In the genomic region with DNA sequence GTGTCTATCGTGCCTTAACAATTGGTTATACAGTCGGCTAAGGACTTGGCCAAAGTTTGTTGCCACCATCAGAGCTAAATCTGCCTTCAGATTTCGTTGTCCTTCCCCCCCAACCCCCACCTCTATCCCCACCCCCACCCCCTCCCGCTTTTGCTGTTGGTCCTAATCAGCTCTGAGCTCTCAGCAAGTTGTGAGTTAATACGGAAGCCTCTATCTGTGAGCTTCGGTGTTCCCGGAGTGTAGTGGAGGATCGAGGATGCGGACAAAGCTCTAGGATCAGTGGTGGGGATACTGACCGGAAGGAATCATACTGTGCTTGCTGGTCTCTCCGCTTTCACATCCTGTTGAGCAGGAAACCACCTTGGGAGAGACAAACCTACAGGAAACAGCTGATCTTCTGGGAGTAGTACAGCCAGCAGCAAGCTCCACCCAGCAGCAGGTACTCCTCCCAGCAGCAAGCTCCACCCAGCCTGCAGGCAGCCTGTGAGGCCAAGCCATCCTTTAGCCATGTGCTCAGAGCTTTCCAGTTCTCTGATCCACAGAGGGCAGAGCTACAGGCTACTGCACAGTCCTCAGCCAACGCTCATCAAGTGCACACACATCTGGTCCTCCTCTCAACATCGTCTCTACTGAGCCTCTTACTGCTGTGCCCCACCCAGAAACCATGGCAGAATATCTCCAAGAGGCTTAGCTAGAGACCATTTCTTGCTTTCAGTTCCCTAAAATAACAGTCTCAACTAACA, we compare ENCODE assay signal across 9 mouse cellular contexts. TPM values are rescaled to one million over a fixed set of nuclear protein-coding genes. Genes with fewer than 3 reads are reported as not detected.
A peak's percentile ranks its signal among the peaks of the same experiment; 100 is the strongest.
DNase-seq lines count a peak whose midpoint lies in the region; ATAC-seq and TF ChIP-seq lines count a peak whose summit lies in the region.
"Had no signal": no experiment of that assay in that cellular context is flagged by ENCODE, and none has a peak within 500 bp of the region (broad histone marks: within the 10 kb centered on the region; RNA-seq: fewer than 3 reads in every experiment).

No protein-coding gene starts in this region.

- H3K4me2 ChIP-seq in hindbrain, embryonic 14.5 days (replicated peaks), result no peak overlapping the region
- no peak overlapping the region for H3K4me2 ChIP-seq in hindbrain, embryonic 13.5 days
- H3K4me2 ChIP-seq in embryonic facial prominence, embryonic 15.5 days (replicated peaks), result 0 out of 2 replicates have a peak overlapping the region, but pooled peaks have one; percentile 11
- H3K4me2 ChIP-seq in lung, postnatal 0 days (replicated peaks; ENCODE audit: low read depth, low read length), result peak overlapping the region; percentile 34
- H3K4me2 ChIP-seq: neural tube, embryonic 12.5 days had no signal

- no peak for TF ChIP-seq EP300 in lung, postnatal 0 days (IDR thresholded peaks at IDR 0.05)

- H3K9ac ChIP-seq in hindbrain, embryonic 14.5 days, result no peak overlapping the region
- no peak overlapping the region for H3K9ac ChIP-seq in hindbrain, embryonic 13.5 days
- no peak overlapping the region for H3K9ac ChIP-seq in embryonic facial prominence, embryonic 15.5 days
- H3K9ac ChIP-seq in lung, postnatal 0 days (replicated peaks; ENCODE audit: low read depth), result no peak overlapping the region
- H3K9ac ChIP-seq: neural tube, embryonic 12.5 days had no signal

- DNase-seq in hindbrain, embryonic 14.5 days (ENCODE audit: low spot score), result no peak
- DNase-seq in induced T-regulatory cell, adult 2 months (ENCODE audit: low read depth), result peak; percentile 75
- DNase-seq in lung, postnatal 0 days (ENCODE audit: low spot score), result peak; percentile 62
- DNase-seq in thymus, adult 18-20 months, result peak; percentile 52 to 67
- no peak for DNase-seq in frontal cortex, adult 2 months (ENCODE audit: extremely low spot score in 1 of 2, low spot score in 1 of 2)
- DNase-seq in layer of hippocampus, postnatal 10 days (ENCODE audit: low spot score in 2 of 2), result no peak

- WGBS in hindbrain, embryonic 14.5 days, result 79% methylated on average over 13 of the region's 13 CpGs
- WGBS in hindbrain, embryonic 13.5 days, result 73% methylated on average over 13 of the region's 13 CpGs
- WGBS in embryonic facial prominence, embryonic 15.5 days, result 60% methylated on average over 13 of the region's 13 CpGs
- WGBS in lung, postnatal 0 days, result 44% methylated on average over 13 of the region's 13 CpGs

- no peaks in the 10 kb centered on the region for H3K27me3 ChIP-seq in hindbrain, embryonic 14.5 days (ENCODE audit: control insufficient read depth, insufficient read depth, low read length)
- no peaks in the 10 kb centered on the region for H3K27me3 ChIP-seq in hindbrain, embryonic 13.5 days
- no peaks in the 10 kb centered on the region for H3K27me3 ChIP-seq in embryonic facial prominence, embryonic 15.5 days
- H3K27me3 ChIP-seq in lung, postnatal 0 days (replicated peaks; ENCODE audit: insufficient read depth, low read length), result no peaks in the 10 kb centered on the region
- H3K27me3 ChIP-seq: neural tube, embryonic 12.5 days had no signal

- no peak for TF ChIP-seq CTCF in lung, postnatal 0 days (IDR thresholded peaks at IDR 0.05)

- no peak overlapping the region for H3K4me3 ChIP-seq in hindbrain, embryonic 14.5 days (replicated peaks; ENCODE audit: low read length)
- no peak overlapping the region for H3K4me3 ChIP-seq in hindbrain, embryonic 13.5 days
- H3K4me3 ChIP-seq in embryonic facial prominence, embryonic 15.5 days (replicated peaks), result no peak overlapping the region
- H3K4me3 ChIP-seq in lung, postnatal 0 days (ENCODE audit: low read depth, low read length), result peak overlapping the region; percentile 6; the same call in 1 of the 2 replicates
- H3K4me3 ChIP-seq: neural tube, embryonic 12.5 days had no signal

- H3K9me3 ChIP-seq in hindbrain, embryonic 14.5 days (ENCODE audit: control insufficient read depth, low read length), result no peaks in the 10 kb centered on the region
- no peaks in the 10 kb centered on the region for H3K9me3 ChIP-seq in hindbrain, embryonic 13.5 days
- H3K9me3 ChIP-seq in embryonic facial prominence, embryonic 15.5 days (replicated peaks), result no peaks in the 10 kb centered on the region
- no peaks in the 10 kb centered on the region for H3K9me3 ChIP-seq in lung, postnatal 0 days (ENCODE audit: low read length)
- H3K9me3 ChIP-seq: neural tube, embryonic 12.5 days had no signal

- no peak overlapping the region for H3K27ac ChIP-seq in hindbrain, embryonic 14.5 days
- H3K27ac ChIP-seq in hindbrain, embryonic 13.5 days, result no peak overlapping the region
- no peak overlapping the region for H3K27ac ChIP-seq in embryonic facial prominence, embryonic 15.5 days (replicated peaks)
- no peak overlapping the region for H3K27ac ChIP-seq in lung, postnatal 0 days (ENCODE audit: low read length)
- H3K27ac ChIP-seq: neural tube, embryonic 12.5 days had no signal

- peak; percentile 31; the same call in 1 of the 2 replicates for ATAC-seq in hindbrain, embryonic 14.5 days (ENCODE audit: low FRiP score)
- no peak for ATAC-seq in hindbrain, embryonic 13.5 days (ENCODE audit: low FRiP score)
- ATAC-seq in embryonic facial prominence, embryonic 15.5 days (ENCODE audit: insufficient number of reproducible peaks, low FRiP score, low TSS enrichment, low read depth), result peak; percentile 69
- ATAC-seq in lung, postnatal 0 days, result peak; percentile 85

- H3K36me3 ChIP-seq in hindbrain, embryonic 14.5 days (replicated peaks; ENCODE audit: control insufficient read depth, insufficient read depth), result no peaks in the 10 kb centered on the region
- H3K36me3 ChIP-seq in hindbrain, embryonic 13.5 days, result no peaks in the 10 kb centered on the region
- H3K36me3 ChIP-seq in embryonic facial prominence, embryonic 15.5 days, result no peaks in the 10 kb centered on the region
- H3K36me3 ChIP-seq in lung, postnatal 0 days (ENCODE audit: insufficient read depth, low read length), result no peaks in the 10 kb centered on the region
- H3K36me3 ChIP-seq: neural tube, embryonic 12.5 days had no signal

- no peaks in the 10 kb centered on the region for H3K4me1 ChIP-seq in hindbrain, embryonic 14.5 days (replicated peaks; ENCODE audit: control insufficient read depth, insufficient read depth, low read length)
- no peaks in the 10 kb centered on the region for H3K4me1 ChIP-seq in hindbrain, embryonic 13.5 days (replicated peaks)
- H3K4me1 ChIP-seq in embryonic facial prominence, embryonic 15.5 days, result no peaks in the 10 kb centered on the region
- H3K4me1 ChIP-seq in lung, postnatal 0 days (ENCODE audit: insufficient read depth, low read depth, low read length), result no peaks in the 10 kb centered on the region
- H3K4me1 ChIP-seq: neural tube, embryonic 12.5 days had no signal

RNA-seq across cellular contexts. Expression of gene Dpp4, which starts 28.9 kb away (rescaled TPM):
- polyA plus RNA-seq in hindbrain, embryonic 14.5 days (2014; fragmentation: Nextera tagmentation; extraction: Ambion mirVana), result 1.1 and 1.4 TPM in 2 replicates
- 1.2 and 1.4 TPM in 2 replicates for polyA plus RNA-seq in hindbrain, embryonic 13.5 days (2015; fragmentation: Nextera tagmentation; extraction: Ambion mirVana)
- polyA plus RNA-seq in embryonic facial prominence, embryonic 15.5 days (2015; fragmentation: Nextera tagmentation; extraction: Ambion mirVana), result 9.1 and 11.1 TPM in 2 replicates
- polyA plus RNA-seq in lung, postnatal 0 days (2015; fragmentation: Nextera tagmentation; extraction: Ambion mirVana), result 41.8 and 44.1 TPM in 2 replicates
- 1.7 and 1.9 TPM in 2 replicates for polyA plus RNA-seq in frontal cortex, adult 2 months (2012; rRNA removed)
- 1 to 10 TPM; 1.6 to 2.1 TPM for total RNA-seq in layer of hippocampus, postnatal 10 days (2021)

RNA-seq across cellular contexts. Expression of gene Gcg, which starts 42.5 kb away (rescaled TPM):
- 0.67 TPM in 1 of 2 replicates, not detected in the other for polyA plus RNA-seq in hindbrain, embryonic 14.5 days (2014; fragmentation: Nextera tagmentation; extraction: Ambion mirVana)
- 0.42 and 0.53 TPM in 2 replicates for polyA plus RNA-seq in hindbrain, embryonic 13.5 days (2015; fragmentation: Nextera tagmentation; extraction: Ambion mirVana)
- polyA plus RNA-seq in embryonic facial prominence, embryonic 15.5 days (2015; fragmentation: Nextera tagmentation; extraction: Ambion mirVana), result not detected in 2 replicates
- not detected in 2 replicates for polyA plus RNA-seq in lung, postnatal 0 days (2015; fragmentation: Nextera tagmentation; extraction: Ambion mirVana)
- 0.08 and 0.13 TPM in 2 replicates for polyA plus RNA-seq in frontal cortex, adult 2 months (2012; rRNA removed)
- not detected for total RNA-seq in layer of hippocampus, postnatal 10 days (2021)
- polyA plus RNA-seq: neural tube, embryonic 12.5 days had no signal

Comparison
In these comparisons a context has a peak if more than half of its experiments do, and no peak if none do; other contexts are left out.
1. DNase-seq: peak in induced T-regulatory cell, adult 2 months (single experiment), lung, postnatal 0 days (single experiment) and thymus, adult 18-20 months (2 of 2); none in hindbrain, embryonic 14.5 days (single experiment), frontal cortex, adult 2 months (0 of 2) and layer of hippocampus, postnatal 10 days (0 of 2).
2. H3K4me2 ChIP-seq: peak in embryonic facial prominence, embryonic 15.5 days (single experiment) and lung, postnatal 0 days (single experiment); none in hindbrain, embryonic 14.5 days (single experiment) and hindbrain, embryonic 13.5 days (single experiment).